In genomic region chr4:133074894-133075572, GRCm38 (mm10) we compare ENCODE assay signal across 9 mouse cellular contexts. TPM values are rescaled to one million over a fixed set of nuclear protein-coding genes. Genes with fewer than 3 reads are reported as not detected.
DNase-seq lines count a peak whose midpoint lies in the region; ATAC-seq and TF ChIP-seq lines count a peak whose summit lies in the region.
"Had no signal": no experiment of that assay in that cellular context is flagged by ENCODE, and none has a peak within 500 bp of the region (broad histone marks: within the 10 kb centered on the region; RNA-seq: fewer than 3 reads in every experiment).

No protein-coding gene starts in this region.

- no peak overlapping the region for H3K4me3 ChIP-seq in layer of hippocampus, adult 2 months
- no peak overlapping the region for H3K4me3 ChIP-seq in heart, embryonic 15.5 days
- no peak overlapping the region for H3K4me3 ChIP-seq in midbrain, embryonic 14.5 days (replicated peaks; ENCODE audit: low read depth, low read length)

- H3K27ac ChIP-seq in layer of hippocampus, adult 2 months: peak overlapping the region; percentile 93
- peak overlapping the region; percentile 52 for H3K27ac ChIP-seq in heart, embryonic 15.5 days
- H3K27ac ChIP-seq in midbrain, embryonic 14.5 days (replicated peaks; ENCODE audit: low read depth, low read length): peak overlapping the region; percentile 77

- peak in 1 of 2 experiments; percentile 35 for DNase-seq in layer of hippocampus, adult 2 months (ENCODE audit: low spot score in 2 of 2)
- DNase-seq in layer of hippocampus, postnatal 25 days (ENCODE audit: extremely low spot score in 1 of 2, low spot score in 1 of 2): no peak
- peak; percentile 71 for DNase-seq in cerebellum, adult 9-11 months
- peak; percentile 52 for DNase-seq in midbrain, embryonic 14.5 days
- DNase-seq in spleen, adult 18-20 months: no peak
- DNase-seq in adrenal gland, postnatal 4 days (ENCODE audit: low spot score in 2 of 2): no peak
- no peak for DNase-seq in kidney, postnatal 36 days
- DNase-seq: right cerebral cortex, postnatal 25 days had no signal

- no peaks in the 10 kb centered on the region for H3K27me3 ChIP-seq in heart, embryonic 15.5 days
- H3K27me3 ChIP-seq in midbrain, embryonic 14.5 days (ENCODE audit: control insufficient read depth, insufficient read depth, low read length): no peaks in the 10 kb centered on the region

- peaks cover 29% of the 10 kb centered on the region for H3K36me3 ChIP-seq in heart, embryonic 15.5 days
- peaks cover 28% of the 10 kb centered on the region for H3K36me3 ChIP-seq in midbrain, embryonic 14.5 days (ENCODE audit: control insufficient read depth, insufficient read depth, low read length)

- TF ChIP-seq CTCF in layer of hippocampus, adult 2 months (conservative IDR thresholded peaks at IDR 0.05): no peak

- no peak overlapping the region for H3K9ac ChIP-seq in heart, embryonic 15.5 days
- H3K9ac ChIP-seq in midbrain, embryonic 14.5 days (replicated peaks; ENCODE audit: low read length): no peak overlapping the region

- ATAC-seq in heart, embryonic 15.5 days (replicated peaks; ENCODE audit: insufficient number of reproducible peaks, insufficient read depth, low FRiP score, low read depth): no peak
- ATAC-seq in midbrain, embryonic 14.5 days (ENCODE audit: low FRiP score, low TSS enrichment): no peak

- peaks cover 66% of the 10 kb centered on the region for H3K4me1 ChIP-seq in heart, embryonic 15.5 days (replicated peaks)
- peaks cover 32% of the 10 kb centered on the region for H3K4me1 ChIP-seq in midbrain, embryonic 14.5 days (ENCODE audit: control insufficient read depth, insufficient read depth, low read length)

- H3K4me2 ChIP-seq in heart, embryonic 15.5 days: no peak overlapping the region
- H3K4me2 ChIP-seq in midbrain, embryonic 14.5 days (ENCODE audit: low read length): no peak overlapping the region

- WGBS in heart, embryonic 15.5 days: 36% methylated on average over 8 of the region's 8 CpGs
- WGBS in midbrain, embryonic 14.5 days: 50% methylated on average over 8 of the region's 8 CpGs

- no peaks in the 10 kb centered on the region for H3K9me3 ChIP-seq in heart, embryonic 15.5 days (replicated peaks)
- no peaks in the 10 kb centered on the region for H3K9me3 ChIP-seq in midbrain, embryonic 14.5 days (ENCODE audit: control insufficient read depth, low read length)

RNA-seq across cellular contexts. Expression of gene Wasf2, which starts 55.3 kb away (rescaled TPM):
- total RNA-seq in layer of hippocampus, adult 2 months (2021): 10 to 100 TPM; 32.0 to 33.1 TPM
- 10 to 100 TPM; 28.9 to 32.8 TPM for total RNA-seq in layer of hippocampus, postnatal 25 days (2021)
- polyA plus RNA-seq in heart, embryonic 15.5 days (2015; fragmentation: Nextera tagmentation; extraction: Ambion mirVana): 67.3 and 72.8 TPM in 2 replicates
- 19.6 and 23.1 TPM in 2 replicates for polyA plus RNA-seq in midbrain, embryonic 14.5 days (2014; fragmentation: Nextera tagmentation; extraction: Ambion mirVana)
- 100 to 1,000 TPM; 155 to 157 TPM for total RNA-seq in adrenal gland, postnatal 4 days (2021)

Comparison
In these comparisons a context has a peak if more than half of its experiments do, and no peak if none do; other contexts are left out.
1. DNase-seq: peak in cerebellum, adult 9-11 months (single experiment) and midbrain, embryonic 14.5 days (single experiment); none in layer of hippocampus, postnatal 25 days (0 of 2), spleen, adult 18-20 months (0 of 2), adrenal gland, postnatal 4 days (0 of 2) and kidney, postnatal 36 days (0 of 2).
2. RNA of gene Wasf2, which starts 55.3 kb away (total RNA-seq): 155 to 157 TPM in adrenal gland, postnatal 4 days; 32.0 to 33.1 TPM in layer of hippocampus, adult 2 months and 28.9 to 32.8 TPM in layer of hippocampus, postnatal 25 days; every median in the first group is over 4 times any median in the second.
3. Peak in every context shown above with its lines, with median percentiles within 50 percentile points of each other: H3K27ac ChIP-seq.